Mouse (Mus musculus) cerebellum, adult (tissue): ENCODE data around the gene Mapk7.

ENCODE experiments used
- ATAC-seq: cut with Nextera tagmentation; 2 replicates; pipeline ENCODE4 v1.9.2; 2017; ENCODE audit warnings: mild to moderate bottlenecking, moderate library complexity, mixed read lengths; ENCODE audit not compliant: insufficient number of reproducible peaks, low FRiP score, low TSS enrichment

Mapk7 gene

GRCm38 (mm10) chr11:61492749-61493401, 1.3 kb downstream of the Mapk7 start:
- no peak for ATAC-seq

GRCm38 (mm10) chr11:61490944-61491520, 3.2 kb downstream of the Mapk7 start:
- no peak for ATAC-seq

- ATAC-seq, result no peak
Observed at GRCm38 (mm10) chr11:61489874-61490273, 4.3 kb downstream of the Mapk7 start.

GRCm38 (mm10) chr11:61489085-61489484, 5.1 kb downstream of the Mapk7 start:
- no peak for ATAC-seq

GRCm38 (mm10) chr11:61487936-61488335, 6.3 kb downstream of the Mapk7 start:
- ATAC-seq, result no peak

- no peak for ATAC-seq
Observed at GRCm38 (mm10) chr11:61487401-61487800, 6.8 kb downstream of the Mapk7 start.

- no peak for ATAC-seq
Observed at GRCm38 (mm10) chr11:61486458-61487219, 7.6 kb downstream of the Mapk7 start.

- no peak for ATAC-seq
Observed at GRCm38 (mm10) chr11:61485541-61486457, 8.4 kb downstream of the Mapk7 start.

- peak; percentile 69 for ATAC-seq
Observed at GRCm38 (mm10) chr11:61484613-61485540, 9.3 kb downstream of the Mapk7 start, which contains the start of gene Mfap4. Gene Mfap4 (plus strand): TSS chr11:61485431.

GRCm38 (mm10) chr11:61484256-61484612, 10.0 kb downstream of the Mapk7 start:
- ATAC-seq, result no peak

GRCm38 (mm10) chr11:61483226-61483845, 10.9 kb downstream of the Mapk7 start:
- no peak for ATAC-seq

GRCm38 (mm10) chr11:61481239-61482090, 12.7 kb downstream of the Mapk7 start:
- ATAC-seq, result no peak

GRCm38 (mm10) chr11:61478788-61479187, 15.4 kb downstream of the Mapk7 start:
- ATAC-seq, result no peak

- ATAC-seq, result no peak
Observed at GRCm38 (mm10) chr11:61477566-61478508, 16.4 kb downstream of the Mapk7 start.

GRCm38 (mm10) chr11:61476786-61477382, 17.3 kb downstream of the Mapk7 start:
- ATAC-seq, result peak; percentile 70; the same call in 1 of the 2 replicates

GRCm38 (mm10) chr11:61473630-61474029, 20.6 kb downstream of the Mapk7 start:
- ATAC-seq, result no peak

GRCm38 (mm10) chr11:61470880-61471279, 23.3 kb downstream of the Mapk7 start:
- ATAC-seq, result no peak
